Mouse (Mus musculus) kidney, postnatal 10 days (tissue): ENCODE data around the gene Maff.
A peak's percentile ranks its signal among the peaks of the same experiment; 100 is the strongest.

Source experiments
- DNase-seq: peaks from one replicate; pipeline ENCODE4 v3.0.0; 2021; ENCODE audit warnings: mixed read lengths

Maff gene

GRCm38 (mm10) chr15:79346051-79346793 is at the start of gene Maff:
Maff (plus strand) TSS chr15:79346621.
- no peak for DNase-seq

- DNase-seq = no peak
These were observed 47.9 kb upstream of the Maff start for GRCm38 (mm10) chr15:79298553-79298952.

DNA sequence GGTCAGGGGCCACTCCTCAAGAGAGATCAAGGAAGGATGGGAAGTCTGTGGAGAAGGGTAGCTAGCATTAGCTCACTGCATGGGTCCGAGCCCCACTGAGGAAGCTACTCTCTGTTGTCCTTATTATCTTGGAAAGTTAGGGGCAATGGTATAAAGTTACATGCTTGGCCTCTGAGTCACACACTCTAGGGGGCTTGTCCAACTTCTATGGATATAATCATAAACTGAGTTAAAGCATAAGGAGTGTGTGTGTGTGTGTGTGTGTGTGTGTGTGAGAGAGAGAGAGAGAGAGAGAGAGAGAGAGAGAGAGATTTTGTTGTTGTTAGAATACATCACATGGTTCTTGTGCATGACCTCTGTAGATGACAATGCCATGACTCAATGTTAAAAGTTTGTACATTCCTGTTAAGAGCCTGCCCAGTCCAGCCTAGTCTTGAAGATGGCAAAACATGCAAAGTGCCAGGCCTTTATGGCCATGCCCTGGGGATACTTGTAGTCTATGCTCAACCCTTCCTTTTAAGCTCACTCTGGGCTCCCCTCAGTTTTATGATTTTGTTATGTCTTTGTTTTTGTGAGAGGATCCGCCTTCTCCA is 46.8 kb upstream of the Maff start:
- DNase-seq = no peak

- DNase-seq = peak; percentile 48
These were observed 42.7 kb upstream of the Maff start for GRCm38 (mm10) chr15:79303725-79304124.

DNA sequence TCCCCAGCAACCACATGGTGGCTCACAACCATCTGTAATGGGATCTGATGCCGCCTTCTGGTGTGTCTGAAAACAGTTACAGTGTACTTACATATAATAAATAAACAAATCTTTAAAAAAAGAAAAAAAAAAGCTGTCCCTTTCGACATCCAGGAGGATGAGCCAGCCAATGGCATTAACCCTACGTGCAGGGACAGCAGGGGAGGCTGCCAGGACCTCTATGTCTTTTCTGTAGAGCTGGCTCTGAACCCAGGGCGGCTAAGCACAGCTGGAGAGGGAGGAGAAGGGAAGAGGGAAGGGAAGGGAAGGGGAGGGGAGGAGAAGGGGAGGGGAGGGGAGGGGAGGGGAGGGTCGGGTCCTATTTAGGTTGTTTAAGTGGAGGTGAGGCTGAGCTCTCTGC is 41.6 kb upstream of the Maff start:
- DNase-seq = no peak

DNA sequence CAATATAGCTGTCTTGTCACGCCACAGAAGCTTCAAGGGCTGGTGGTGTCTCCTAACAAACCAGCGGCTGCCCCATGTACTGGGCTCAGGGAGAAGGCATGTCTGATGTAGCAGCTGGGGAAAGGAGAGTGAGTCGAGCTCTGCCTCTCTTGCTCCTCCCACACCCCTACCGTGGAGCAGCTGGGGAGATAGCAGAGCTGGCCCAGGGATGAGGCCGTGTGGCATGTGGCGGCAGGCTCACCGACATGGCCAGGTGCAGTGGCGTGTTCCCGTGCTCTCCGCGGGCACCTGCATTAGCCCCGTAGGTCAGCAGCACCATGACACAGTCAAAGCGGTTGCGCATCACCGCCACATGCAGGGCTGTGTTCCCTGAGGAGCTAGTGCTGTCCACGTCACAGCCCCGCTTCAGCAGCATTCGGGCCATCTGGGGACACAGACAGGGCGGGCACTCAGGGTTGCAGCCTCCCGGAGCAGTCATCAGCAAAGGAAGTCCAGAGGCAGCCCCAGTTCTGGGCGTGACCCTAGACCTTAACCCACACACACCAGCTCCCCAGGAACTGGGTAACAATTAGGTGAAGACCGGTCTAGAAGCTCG is 40.3 kb upstream of the Maff start:
- DNase-seq = no peak

- no peak for DNase-seq
These were observed 38.6 kb upstream of the Maff start for GRCm38 (mm10) chr15:79307861-79308260.

DNA sequence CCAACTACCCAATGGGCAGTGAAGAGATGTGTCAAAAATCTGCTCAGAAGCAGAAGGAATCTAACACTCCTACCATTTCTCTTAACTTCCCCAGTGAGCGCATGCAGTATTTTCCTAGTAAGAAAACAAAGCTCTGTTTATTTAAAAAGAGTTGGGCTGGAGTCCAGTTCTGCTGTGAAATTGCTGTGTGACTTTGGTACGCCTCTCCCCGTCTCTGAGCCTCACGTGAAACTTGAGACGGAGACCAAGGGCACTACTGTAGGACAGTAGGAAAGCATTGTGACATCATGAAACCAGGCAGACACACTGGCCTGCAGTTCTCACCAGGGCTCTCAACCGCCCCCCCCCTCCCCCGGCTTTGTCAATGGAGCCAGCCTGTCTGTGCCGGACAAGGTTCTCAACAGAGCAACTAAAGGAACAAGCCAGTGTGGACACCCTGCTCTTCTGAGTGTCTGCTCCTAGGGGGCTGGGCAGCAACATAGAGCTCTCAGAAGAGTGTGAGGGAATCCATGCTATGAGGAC is 32.5 kb upstream of the Maff start:
- no peak for DNase-seq

GRCm38 (mm10) chr15:79321733-79322190 is 24.7 kb upstream of the Maff start:
- no peak for DNase-seq

DNA sequence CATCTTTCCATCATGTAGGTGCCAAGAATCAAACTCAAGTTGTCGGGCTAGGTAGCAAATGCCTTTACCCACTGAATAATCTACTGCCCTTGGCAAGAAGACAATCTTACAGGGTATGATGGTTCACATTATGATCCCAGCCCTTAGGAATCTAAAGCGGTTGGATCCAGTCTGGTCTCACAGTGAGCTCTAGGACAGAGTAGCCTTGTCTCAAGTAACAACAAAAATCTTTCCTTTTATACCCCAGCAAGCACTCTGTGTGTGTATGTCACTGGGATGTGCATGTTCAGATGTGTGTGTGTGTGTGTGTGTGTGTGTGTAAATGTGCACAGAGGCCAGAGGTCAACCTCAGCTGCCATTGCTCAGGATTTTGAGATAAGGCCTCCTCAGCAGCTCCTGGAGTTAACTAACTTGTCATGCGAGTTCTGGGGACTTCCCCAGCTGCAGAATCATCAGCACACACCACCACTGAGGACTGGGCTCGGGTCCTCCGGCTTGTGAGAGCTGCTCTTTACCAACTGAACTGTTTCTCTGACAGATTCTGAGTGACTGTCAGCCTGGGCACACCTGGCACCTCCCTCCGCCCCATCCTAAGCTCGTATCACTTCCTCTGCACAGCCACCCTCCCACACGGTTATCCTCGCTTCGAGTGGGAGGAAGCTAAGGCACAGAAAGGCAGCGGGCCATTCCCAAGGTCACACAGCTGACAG is 24.0 kb upstream of the Maff start:
- DNase-seq = no peak

- peak; percentile 91 for DNase-seq
These were observed 23.2 kb upstream of the Maff start for GRCm38 (mm10) chr15:79322991-79323790.

DNA sequence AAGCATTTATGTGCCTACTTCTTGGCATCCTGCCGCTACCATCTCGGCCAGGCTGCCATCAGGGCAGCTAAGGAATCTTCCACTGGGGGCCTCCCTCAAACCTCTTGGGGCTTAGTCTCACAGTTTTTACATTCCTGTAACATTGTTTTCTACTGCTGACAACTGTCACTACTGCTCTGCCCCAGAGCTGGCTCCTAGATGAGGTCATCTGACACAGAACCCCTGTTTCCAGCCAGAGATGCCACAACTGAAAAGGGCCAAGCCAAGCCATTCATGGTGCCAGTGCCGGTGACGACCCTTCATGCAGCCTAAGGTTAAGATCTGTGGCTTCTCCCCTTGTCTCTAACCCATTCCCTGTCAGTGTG is 22.6 kb upstream of the Maff start:
- DNase-seq = no peak

GRCm38 (mm10) chr15:79324373-79324772 is 22.0 kb upstream of the Maff start:
- DNase-seq = no peak

DNA sequence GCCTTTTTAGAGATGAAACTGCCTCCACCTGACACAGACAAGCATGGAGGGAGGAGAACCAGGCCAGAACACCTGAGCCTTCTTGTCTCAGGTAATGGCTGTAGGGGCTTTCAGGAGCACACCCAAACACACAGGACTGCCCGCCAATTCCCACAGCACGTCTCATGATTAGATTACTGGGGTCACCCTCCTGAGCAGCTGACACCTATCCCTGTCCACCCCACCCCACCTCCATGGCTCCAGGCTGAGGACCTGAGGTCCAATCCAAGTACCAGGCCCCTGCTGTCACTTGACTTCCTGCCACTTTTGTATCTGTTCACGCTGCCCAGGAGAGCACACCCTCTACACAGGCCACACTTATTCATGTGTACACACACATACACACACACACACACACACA is 20.7 kb upstream of the Maff start:
- no peak for DNase-seq

DNA sequence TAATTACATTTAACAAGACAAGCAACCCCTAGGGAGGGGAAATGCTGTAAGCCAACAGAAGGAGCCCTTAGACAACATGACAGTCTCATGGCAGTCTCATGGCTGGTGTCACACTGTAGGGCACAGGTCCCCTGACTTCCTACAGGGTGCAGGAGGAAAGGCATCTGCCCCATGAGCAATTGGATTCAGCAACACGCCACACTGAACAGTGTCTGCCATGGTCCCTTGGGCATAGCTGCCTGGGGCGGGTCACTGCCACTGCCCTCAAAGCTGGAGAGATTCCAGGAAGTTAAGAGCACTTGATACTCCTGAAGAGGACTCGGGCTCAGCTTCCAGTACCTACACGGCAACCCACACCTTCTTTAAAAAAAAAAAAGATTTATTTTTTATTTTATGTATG is 20.2 kb upstream of the Maff start:
- no peak for DNase-seq

DNA sequence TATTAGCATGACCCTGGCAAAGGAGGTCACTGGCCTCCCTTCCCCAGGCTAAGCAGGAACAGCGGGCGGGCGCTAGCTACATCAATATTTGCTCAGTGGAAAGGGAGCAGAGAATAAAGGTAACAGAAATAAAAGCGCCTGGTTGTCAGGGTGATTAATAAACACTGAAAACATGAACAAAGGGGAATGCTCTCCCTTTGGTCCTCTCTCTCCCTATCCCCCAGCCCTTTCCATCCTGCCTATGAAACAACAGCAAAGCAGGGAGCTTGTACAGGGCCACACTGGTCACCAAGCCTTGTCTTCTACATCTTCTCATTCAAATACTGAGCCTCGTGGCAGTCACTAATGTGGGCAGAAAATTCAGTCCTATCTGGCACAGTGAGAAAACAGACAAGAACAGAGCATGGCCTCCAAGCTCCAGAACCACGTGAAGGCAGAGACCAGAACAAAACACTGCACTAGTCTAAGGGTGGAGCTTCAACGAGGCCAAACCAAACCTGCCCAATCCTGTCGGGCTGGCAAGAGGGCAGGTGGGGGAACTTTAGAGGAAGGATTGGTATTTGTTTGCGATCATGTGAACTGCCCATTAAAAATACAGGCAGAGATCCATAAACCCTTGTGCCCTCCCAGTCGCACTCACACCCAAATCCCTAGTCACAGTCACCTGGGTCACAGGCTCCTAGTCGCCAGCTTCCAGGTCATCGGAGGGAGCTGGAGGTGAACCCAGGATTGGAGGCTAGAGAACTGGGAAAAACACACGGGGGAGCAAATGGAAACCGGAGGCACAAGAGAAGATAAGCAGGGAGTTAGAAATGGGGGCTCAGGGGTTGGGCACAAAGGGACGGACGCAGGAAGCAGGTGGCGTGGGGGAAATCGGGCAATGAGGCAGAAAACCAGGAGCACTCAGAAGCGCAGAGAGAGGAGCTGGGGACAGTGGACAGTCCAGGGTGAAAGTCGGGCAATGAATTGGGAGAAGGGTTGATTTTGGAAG is 19.2 kb upstream of the Maff start:
- DNase-seq = peak; percentile 61

DNA sequence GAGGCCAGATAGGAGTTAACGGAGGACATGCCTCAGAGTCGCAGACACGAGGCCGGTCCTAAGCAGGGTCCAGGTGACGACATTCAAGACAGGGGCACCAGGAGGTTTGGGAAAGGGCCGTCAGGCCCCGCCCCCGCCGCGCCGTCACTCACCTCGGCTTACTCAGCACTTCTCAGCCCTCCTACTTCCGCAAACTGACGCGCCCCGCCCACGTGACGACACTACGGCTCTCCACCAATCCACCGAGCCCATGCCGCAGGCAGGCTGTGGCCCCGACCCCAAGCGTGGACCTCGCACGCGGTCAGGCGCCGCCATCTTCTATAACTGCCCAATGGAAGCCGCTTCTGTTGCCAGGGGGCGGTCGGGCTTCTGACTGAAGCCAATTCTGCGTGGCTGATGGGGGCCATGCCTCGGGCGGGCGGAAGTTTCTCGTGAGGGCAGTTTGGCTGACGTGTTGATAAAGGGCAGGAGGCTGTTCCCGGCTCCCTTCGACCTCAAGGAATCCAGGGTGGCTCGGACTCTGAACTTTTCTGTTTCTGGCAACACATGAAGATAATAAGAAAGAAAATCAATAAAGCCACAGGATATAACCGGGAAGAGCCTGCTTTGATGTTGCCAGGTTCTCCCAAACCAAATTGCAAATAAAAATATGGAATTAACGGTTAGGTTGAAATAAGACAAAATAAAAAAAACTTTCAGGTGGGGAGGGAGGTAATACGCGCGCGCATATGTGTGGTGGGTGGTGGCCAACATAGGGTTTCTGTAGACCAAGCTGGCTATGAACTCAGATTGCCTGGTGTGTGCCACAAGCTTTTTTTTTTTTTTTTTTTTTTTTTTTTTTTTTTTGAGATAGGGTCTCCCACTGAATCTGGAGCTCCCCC is 18.1 kb upstream of the Maff start, which contains the start of gene Pla2g6:
Pla2g6 (minus strand) TSS at position 333 of the 881 bp plus-strand sequence.
- peak; percentile 100 for DNase-seq

- no peak for DNase-seq
These were observed 17.5 kb upstream of the Maff start for GRCm38 (mm10) chr15:79328939-79329275.

DNA sequence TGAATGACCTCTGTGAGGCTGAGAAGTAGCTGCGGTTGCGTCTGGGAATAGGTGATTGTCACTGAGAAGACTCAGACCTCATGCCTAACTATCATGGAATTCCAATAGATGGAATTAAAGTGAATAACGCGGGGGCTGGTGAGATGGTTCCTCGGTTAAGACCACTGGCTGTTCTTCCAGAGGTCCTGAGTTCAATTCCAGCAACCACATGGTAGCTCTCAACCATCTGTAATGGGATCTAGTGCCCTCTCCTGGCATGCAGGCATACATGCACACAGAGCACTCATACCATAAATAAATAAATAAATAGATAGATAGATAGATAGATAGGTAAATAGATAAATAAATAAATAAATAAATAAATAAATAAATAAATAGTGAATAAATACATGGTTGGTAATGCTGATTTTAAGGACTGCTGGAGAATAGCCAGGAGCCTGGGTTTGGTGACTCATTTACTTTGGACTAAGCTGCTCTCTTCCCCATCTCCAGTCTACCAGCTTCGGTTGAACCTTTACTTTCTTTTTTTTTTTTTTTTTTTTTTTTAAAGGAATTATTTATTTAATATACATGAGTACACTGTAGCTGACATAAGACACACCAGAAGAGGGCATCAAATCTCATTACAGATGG is 17.0 kb upstream of the Maff start:
- DNase-seq = no peak

DNA sequence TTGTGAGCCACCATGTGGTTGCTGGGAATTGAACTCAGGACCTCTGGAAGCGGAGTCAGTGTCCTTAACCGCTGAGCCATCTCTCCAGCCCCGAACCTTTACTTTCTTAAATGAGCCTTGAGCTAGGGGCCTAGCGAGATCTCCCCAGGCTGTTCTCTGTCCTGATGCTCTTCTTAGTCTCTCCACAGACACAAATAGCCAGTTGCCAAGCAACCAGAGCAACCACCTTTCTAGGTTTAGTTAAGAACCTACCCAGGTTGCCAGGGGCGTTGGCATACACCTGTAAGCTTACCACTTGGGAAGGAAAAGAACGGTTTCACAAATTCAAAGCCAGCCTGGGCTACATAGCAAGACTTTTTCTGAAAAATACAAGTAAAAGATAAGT is 16.4 kb upstream of the Maff start:
- no peak for DNase-seq
